Mouse (Mus musculus) lung, postnatal 14 days (tissue): ENCODE measurements at regions not wholly inside any gene's neighbourhood (a gene's known extent, or its start where the extent isn't known, plus 50 kb on each side); places are given as distances from the start of the nearest gene placed in this dataset.

ENCODE experiments used
- DNase-seq: peaks from one replicate; pipeline ENCODE4 v3.0.0; 2021

- no peak for DNase-seq
Observed at GRCm38 (mm10) chr6:53134410-53134809, 66.0 kb upstream of the Jazf1 start.

GRCm38 (mm10) chr6:53130717-53131330 is 62.4 kb upstream of the Jazf1 start:
- no peak for DNase-seq

- DNase-seq, result no peak
Observed at GRCm38 (mm10) chr6:53126776-53127175, 58.3 kb upstream of the Jazf1 start.

- no peak for DNase-seq
Observed at GRCm38 (mm10) chr6:53124800-53125450, 56.5 kb upstream of the Jazf1 start.

GRCm38 (mm10) chr6:53120385-53120784 is 52.0 kb upstream of the Jazf1 start:
- no peak for DNase-seq
